Mouse (Mus musculus): ENCODE data around the gene Pga5.

GRCm38 (mm10) chr19:10721064-10721463 lies 43.2 kb upstream of the Pga5 start:
- TF ChIP-seq CTCF (IDR thresholded peaks at IDR 0.05; ENCODE audit: extremely low read depth, insufficient read length, insufficient replicate concordance, low read depth, low read length) (no peak), POLR2A (IDR thresholded peaks at IDR 0.05; ENCODE audit: low read depth, low read length) (no peak)

Measured in small intestine, adult 2 months (tissue).